Mouse (Mus musculus): Measurements from ENCODE around the gene Kcnq1.

The Kcnq1 gene

DNA sequence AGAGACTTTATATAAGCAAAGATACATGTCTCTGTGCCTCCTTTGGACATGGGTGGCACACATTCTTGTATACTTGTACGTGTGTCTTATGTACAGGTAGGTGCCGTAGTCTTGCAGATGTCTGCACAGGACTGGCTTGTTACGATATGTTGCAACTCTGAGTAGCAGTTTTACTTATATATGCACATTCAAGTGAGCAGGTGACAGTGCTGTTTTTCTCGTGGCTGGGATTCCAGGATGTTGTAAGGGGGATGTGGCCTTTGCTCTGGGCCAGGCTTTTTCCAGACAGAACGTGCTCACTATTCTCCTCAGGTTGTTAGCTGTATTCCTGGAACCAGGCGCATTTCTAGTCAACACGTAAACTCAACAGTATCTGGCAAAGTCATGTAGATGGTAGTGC is 168.9 kb downstream of the Kcnq1 start:
- DNase-seq (ENCODE audit: low spot score in 2 of 2): no peak

DNA sequence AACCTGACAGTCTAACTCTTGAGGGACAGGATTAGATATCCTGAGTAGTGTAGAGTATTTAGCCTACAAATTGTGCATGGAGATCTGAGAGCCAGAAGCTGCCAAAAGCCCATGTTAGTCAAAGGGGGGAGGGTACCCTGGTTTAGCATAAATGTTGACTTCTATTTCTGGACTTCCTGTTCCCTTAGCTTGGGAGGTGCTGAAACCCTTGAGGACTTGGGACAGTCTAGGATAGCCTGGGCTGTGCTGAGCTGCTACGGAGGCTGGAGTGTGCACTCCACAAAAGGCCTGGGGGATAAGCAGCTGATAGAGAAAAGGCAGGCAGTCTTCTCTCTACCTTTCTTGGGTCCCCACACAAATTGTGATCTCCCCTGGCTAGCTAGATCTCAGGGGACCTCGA is 177.5 kb downstream of the Kcnq1 start:
- DNase-seq (ENCODE audit: low spot score in 2 of 2): no peak

DNA sequence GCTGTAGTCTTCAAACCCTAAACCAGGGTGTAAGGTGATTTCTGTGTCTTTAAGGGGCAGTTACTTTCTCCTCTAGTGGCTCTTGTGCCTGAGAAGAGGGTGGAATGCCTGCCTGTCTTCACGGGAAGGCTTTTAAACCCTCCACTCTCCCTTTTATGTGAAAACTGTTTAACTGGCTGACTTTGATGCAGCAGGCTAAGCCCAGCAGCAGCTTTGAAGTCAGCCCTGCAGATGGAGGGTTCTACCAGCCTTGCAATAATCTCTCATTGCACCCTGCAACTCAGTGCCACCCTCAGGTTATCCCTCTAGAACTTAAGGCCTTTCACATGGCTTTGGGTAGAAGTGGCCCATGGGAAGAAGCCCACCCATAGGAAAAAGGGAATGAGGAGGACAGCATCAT is 178.7 kb downstream of the Kcnq1 start:
- no peak for DNase-seq (ENCODE audit: low spot score in 2 of 2)

DNA sequence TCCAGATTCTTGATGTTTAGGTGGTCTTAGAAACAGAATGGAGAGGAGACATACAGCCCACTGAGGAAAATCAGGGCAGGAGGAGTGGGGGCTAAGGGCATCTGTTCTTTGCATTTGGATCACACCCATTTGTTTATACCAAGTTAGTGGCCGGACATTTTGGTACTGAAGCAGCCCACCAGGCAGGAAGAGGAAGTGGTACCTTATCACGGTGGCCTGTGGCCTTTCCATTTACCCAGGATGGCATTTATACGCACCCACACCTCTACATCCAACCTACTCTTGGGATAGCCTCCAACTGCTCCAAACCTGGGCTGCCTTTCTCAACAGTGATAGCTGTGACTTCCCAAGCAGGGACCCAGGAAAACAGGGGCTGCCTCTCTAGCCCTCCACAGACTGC is 179.3 kb downstream of the Kcnq1 start:
- no peak for DNase-seq (ENCODE audit: low spot score in 2 of 2)

DNA sequence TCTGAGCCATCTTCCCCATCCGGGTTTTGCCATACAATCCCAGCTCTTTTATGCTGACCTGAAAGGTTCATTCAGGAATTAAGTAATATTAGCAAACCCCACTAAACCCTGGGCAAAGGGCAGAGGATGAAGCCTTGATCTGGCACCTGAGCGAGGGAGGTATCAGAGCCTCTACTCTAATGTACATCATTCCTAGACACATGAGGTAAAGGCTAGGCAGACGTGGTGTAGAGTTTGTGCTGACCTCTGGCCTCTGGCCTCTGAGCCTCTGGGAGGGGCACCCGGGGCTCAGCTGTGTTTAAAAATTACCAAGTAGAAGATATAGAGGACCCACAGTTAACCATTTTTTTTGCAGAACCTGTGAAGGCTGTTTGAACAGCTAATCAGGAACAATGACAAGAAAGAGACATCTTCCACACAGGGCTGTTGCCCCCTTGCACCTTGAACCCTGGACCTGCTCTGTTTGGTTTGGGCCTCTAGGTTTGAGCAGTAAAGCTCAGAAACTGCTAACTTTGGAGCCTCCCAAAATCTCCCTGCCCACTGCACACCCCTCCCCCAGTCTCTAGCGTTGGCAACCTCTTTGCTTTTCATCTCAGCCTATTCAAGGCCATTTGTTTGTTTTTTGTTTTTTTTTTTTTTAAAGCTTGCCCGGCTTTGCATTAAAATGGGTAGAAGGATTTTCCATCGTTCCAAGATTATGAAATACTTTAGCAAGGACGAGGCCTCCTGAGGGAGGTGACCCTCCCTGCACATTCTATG is 180.5 kb downstream of the Kcnq1 start:
- no peak for DNase-seq (ENCODE audit: low spot score in 2 of 2)

DNA sequence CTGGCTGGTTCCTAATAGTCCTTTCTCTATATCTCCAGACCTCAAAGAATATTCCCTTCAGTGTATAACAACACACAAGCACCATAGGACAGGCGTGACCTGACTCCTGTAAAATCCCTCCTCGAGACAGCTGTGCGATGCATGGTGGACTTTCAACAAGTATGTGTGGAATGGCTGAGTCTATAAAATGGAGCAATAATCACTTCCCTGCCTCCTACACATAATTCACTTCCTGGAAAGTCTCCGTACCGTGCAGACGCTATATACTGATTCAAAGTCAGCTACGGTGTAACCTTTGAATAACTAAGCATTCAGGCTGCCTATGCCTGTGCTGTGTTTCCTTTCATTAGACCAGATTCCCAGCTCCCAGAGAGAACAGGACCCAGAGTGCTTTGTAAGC is 182.0 kb downstream of the Kcnq1 start:
- no peak for DNase-seq (ENCODE audit: low spot score in 2 of 2)

DNA sequence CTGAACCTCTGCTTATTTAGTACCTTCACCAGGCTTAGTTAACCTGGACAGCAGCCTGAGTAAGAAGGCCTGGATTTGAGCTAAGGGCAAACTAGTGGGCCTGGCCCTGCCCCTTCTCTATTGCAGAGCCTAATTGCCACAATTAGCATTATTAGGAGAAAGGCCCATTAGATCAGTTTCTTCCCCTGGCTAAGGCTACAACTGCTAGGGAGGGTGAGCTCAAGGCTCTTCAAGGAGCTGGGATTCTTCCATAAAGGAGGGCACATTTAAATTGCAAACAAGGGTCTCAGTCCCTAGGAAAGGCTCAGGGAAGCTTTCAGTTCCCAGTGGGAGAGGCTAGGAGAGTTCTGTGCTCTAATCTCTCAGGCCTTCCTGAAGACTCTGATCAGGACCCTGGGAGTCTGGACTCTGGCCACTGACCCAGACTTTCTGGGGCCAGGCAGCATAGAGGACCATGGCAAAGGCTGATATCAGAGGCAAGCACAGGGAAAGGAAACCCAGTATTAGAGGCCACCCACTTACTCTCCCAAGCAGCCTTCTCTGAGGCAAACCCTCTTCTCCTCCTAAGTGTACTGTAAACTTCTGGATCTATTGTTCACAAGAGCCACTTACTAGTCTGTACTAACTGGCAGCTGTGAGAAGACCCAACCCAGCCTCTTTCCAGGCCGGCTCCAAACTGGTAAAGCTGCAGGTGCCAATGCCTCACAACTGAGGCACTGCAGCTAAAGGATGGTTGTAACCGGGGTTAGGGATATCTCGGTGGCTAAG is 183.1 kb downstream of the Kcnq1 start:
- DNase-seq (ENCODE audit: low spot score in 2 of 2): no peak

DNA sequence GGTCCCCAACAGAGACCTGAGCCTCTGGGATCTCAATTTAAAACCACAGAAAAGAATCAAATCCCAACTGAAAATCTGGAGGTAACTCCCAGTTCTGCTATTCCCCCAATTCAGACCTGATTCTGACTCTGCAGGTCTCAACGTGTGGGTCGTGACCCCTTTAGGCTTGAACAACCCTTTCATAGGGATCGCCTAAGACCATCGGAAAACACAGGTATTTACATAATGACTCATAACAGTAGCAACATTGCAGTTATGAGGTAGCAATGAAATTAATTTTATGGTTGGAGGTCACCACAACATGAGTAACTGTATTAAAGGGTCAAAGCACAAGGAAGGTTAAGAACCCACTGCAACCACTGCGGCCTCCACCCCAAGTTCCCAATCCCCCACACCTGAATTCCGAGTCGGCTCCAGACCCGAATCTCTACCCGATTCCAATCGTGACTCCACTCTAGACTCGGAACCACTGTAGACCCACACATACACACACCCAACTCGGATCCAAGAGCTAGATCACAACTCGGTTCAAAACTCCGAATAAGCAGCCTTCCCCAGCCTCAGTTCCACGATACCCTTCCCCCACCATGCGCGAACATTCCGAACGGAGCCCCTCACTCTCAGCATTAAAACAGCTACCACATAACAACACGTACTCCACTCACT is 188.7 kb downstream of the Kcnq1 start:
- no peak for DNase-seq (ENCODE audit: low spot score in 2 of 2)

DNA sequence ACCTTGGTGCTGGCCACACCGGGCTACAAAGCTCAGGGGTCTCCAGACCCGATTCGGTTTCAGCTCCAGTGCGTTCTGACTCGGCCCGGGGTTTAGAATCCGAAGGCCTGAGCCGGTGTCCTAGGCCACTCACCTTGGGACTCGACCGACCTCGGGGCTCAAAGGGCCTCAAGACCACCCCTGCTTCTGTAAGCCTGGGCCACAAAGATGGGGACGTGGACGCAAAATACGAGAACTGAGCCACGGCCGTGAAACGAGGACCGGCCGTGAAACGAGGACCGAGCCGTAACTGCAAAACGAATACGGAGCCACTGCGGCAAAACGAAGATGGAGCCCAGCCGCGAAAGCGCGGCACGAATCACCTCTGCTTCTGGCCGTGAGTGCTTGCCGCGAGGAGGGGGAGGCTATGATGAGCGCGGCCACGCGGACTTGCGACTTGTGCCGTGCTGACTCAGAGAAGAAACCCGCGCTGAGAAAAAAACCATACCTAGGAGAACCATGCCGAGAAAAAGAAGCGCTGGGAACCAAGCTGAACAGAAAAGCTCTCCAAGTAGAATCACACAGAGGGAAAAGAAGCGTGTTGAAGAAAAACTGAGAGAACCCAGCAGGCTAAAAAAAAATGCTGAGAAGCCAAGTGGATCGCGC is 189.3 kb downstream of the Kcnq1 start:
- no peak for DNase-seq (ENCODE audit: low spot score in 2 of 2)

DNA sequence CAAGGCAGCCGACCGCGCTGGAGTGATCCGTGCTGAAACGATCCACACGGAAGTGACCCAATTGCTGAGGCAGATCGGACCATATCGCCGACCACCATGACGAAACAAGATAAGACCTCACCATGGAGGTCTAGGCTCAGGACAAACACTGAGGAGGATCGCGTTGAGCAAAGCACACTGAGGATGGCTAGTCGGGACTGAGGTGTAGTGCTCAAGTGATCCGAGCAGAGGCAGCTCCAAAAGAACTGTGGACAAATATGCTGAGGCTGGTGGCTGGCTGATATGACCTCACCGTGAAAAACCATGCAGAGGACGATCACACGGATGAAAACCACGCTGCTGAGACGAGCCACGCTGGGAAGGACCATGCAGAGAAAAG is 189.8 kb downstream of the Kcnq1 start:
- DNase-seq (ENCODE audit: low spot score in 2 of 2): no peak

DNA sequence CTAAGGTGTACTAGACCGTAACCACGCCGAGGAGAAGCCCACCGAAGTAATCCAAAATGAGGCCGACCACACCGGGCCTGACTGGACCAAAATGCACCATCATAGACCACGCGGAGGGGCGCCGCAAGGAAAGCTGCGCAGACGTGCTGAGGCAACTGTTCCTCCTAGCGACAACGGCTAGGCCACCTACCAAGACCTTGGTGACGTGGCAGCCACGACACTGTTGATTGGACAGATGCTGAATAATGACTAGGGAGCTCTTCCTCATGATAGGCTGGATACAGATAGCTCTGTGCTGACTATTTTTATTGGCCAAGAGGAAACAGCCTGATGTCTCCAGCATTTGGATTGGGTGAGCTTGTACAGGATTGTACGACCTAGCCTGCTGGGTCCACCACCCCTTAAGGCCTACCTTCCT is 190.2 kb downstream of the Kcnq1 start:
- peak; percentile 91 for DNase-seq (ENCODE audit: low spot score in 2 of 2)

DNA sequence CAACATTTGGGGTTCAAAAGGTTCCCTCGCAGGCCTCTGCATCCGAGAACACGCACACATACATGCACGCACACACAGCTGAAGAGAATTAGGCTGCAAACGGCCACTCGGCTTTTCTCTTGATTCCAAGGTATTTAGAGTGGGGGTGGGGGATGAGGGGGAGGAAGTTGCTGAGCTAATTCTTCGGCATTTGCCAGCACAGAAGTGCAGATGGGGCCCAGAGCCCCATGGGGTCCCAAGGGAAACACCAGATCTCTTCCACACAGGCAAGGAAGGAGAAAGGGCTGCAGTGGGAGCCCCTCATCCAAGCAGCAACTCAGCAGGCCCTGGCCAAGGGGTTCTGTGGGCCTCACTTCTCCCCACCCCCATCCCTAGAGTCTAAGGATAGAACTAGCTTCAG is 193.9 kb downstream of the Kcnq1 start:
- DNase-seq (ENCODE audit: low spot score in 2 of 2): no peak

DNA sequence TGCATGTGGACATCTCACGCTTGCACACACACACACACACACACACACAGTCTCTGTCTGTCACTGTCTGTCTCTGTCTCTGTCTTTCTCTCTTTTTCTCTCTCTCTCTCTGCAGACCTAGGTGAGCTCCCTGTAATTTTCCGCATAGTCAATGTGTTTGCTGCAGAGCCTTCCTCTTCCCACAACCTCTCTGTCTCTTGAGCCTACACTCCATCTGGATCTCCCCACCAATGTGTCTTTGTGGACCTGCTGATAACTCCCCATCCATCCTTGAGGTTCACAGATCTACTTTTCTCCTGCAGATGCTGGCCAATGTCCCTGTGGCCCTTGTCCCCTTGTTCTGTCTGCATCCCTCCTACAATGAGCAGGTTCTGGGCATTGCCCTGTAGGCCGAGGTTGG is 194.5 kb downstream of the Kcnq1 start:
- DNase-seq (ENCODE audit: low spot score in 2 of 2): no peak

DNA sequence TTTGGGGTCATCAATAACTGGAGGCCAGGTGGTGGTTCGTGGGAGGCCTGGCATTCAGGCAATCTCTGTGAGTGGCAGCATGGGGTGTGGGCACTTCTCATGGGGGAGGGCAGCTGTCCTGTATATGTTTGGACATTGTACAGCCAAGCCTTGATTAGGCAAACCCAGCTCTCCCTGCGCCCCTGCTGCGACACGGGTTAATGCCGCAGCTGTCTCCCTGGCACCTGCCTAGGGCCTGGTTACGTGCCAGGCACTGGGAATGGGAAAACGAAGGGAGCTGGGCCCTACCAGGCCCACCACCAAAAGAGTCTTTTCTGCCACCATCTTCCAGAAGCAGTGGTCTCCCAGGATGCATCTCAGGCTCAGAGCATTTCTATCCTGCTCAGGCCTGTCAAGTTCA is 196.0 kb downstream of the Kcnq1 start:
- DNase-seq (ENCODE audit: low spot score in 2 of 2): no peak

DNA sequence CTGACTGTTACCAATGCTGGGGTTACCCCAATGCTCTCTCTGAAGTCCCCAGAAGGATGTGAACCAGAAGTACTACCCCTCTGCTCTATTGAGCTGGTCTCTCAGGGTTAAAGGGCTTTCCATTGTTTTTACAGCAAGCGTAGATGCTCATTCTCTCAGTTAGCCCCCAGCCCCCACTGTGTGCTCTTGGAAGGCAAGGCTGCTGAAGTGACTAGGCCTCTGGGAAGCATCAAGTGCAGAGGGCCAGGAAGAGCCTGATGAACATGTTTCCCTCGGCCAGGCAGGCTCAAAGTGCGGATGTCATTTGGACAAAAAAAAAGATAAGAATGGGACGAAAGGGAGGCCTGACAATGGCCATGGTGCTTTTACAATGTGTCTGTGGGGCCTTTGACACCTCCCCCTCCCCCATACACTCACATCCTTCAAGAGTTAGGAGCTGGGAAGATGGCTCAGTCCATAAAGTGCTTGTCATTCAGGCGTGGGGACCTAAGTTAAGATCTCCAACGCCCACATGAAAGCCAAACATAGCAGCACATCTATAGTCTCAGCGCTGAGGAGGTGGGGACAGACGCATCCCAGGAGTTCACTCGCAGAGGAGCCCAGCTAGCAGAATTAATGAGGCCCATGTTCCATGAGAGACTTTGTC is 196.6 kb downstream of the Kcnq1 start:
- DNase-seq (ENCODE audit: low spot score in 2 of 2): no peak

DNA sequence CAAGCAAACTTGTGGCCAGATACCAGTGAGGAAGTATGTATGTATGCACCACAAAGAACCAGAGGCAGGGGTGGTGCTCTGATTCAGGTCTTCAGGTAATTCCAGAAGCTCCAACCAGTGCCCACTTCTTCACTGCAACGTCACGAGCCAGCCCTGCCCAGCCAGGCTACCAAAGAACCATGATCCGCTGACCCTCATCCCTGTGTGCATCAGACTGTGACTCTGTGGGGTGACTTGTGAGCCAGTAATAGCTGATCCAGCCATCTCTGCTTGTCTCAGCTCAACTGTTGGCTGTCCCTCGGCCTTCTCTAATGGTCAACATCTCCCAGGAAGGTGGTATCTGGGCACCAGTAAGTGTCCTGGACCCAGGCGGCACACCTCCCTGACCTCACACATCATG is 197.4 kb downstream of the Kcnq1 start:
- no peak for DNase-seq (ENCODE audit: low spot score in 2 of 2)

DNA sequence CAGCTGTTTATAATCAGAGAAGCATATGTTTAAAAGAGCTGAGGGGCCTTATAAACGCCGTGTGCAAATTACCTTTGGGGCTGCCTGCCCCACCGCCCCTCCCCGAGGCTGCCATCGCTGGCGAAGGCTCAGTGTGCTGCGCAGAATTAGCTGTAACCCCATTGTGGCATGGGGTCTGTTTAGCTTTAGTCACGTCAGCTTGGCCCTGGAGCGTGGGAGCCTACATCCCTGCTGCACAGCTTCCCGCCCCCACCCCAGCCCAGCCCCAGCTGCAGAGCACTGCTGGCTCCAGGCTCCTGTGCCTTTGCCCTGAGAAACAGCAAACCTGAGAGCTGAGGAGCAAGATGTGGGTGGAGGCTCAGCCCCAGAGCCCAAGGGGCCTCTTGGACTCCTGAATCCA is 199.6 kb downstream of the Kcnq1 start:
- DNase-seq (ENCODE audit: low spot score in 2 of 2): no peak

DNA sequence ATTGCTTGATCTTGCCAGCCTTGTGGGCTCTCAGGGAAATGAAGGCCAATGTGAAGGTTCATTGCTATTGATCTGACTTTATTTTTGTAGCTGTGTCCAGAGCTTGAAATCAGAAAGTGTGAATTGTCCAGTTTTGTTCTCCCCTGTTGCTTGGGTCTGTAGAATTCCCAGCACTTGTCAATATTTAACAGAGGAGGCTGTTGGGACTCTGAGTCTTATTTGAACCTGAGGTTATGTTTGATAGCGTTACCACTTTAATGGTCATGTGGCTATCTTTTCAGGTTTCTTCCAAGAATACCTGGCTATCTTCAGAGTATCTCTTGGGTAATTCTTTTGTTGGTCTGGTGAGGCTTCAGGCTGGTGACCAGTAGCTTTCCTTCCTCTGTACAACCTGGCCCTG is 201.8 kb downstream of the Kcnq1 start:
- no peak for DNase-seq (ENCODE audit: low spot score in 2 of 2)

DNA sequence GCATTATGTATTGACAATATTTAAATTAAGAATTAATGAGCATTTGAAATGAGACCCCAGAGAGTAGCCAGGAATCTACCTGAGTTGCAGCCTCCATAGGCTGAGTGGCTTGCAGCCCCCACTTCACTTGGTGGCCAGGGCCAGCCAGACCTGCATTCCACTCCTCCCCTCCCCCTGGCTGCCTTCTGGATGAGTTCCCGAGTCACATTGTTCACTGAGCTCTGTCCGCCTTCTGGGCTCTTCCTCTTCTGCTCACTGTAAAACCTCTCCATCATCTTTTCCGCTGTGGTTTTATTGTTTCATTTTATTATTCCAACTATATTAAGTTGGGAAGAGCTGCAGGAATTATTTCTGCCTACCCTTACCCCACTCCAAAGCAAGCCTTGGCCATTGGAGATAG is 204.1 kb downstream of the Kcnq1 start:
- DNase-seq (ENCODE audit: low spot score in 2 of 2): no peak

DNA sequence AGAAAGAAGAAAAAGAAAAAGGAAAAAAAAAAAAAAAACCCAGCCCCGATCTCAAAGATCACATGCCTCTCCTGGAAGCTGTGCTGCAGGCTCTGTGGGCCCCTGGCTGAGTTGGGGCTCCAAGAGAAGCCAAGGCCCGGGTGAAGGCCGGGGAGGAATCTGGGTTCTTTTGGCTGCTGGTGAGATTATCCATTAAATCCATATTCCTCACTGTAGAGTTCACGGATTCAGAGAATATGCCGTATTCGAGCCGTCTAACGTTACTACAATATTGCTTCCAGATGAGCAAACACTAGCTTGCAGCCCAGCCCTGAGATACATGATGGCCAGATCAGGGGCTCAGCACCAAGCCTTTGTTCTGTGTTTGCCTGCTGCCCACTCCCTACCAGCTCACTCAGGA is 204.7 kb downstream of the Kcnq1 start:
- DNase-seq (ENCODE audit: low spot score in 2 of 2): no peak

DNA sequence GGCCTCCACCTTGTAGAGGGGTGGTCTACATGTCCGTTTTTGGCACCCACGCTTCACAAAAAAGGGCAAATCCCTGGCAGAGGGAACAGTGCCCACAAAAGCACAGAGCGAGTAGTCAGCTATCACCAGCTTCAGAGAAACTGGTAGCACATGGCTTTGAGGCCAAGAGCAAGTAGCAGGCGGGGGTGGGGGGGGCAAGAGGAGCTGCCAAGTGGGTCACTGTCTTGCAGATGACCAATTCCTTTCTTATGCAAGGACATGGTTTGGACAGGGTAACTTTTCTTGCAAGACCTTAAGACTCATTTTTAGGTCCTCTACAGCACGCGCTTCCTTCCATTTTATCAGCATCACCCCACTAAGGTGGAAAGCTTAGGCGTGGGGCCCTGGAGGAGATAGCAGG is 205.3 kb downstream of the Kcnq1 start:
- no peak for DNase-seq (ENCODE audit: low spot score in 2 of 2)
